Mouse (Mus musculus) CH12.LX (cell line): ENCODE results near the gene Dusp15.

Source experiments
- CTCF ChIP-seq, 2 experiments: IDR thresholded peaks in 1 of 2; conservative IDR thresholded peaks in 1 of 2; 2 replicates each; pipeline ENCODE4 v1.5.1; 2011 to 2012; ENCODE audit warnings: low read depth in 2 of 2, low read length in 2 of 2, improper control_type of control experiment in 1 of 2, inconsistent platforms in 1 of 2, mild to moderate bottlenecking in 1 of 2, moderate library complexity in 1 of 2
- E2F4 ChIP-seq: IDR thresholded peaks from 2 replicates; pipeline ENCODE4 v1.6.1; 2011; ENCODE audit warnings: low read depth, low read length, improper control_type of control experiment; ENCODE audit not compliant: insufficient replicate concordance
- IRF4 ChIP-seq: IDR thresholded peaks from 2 replicates; pipeline ENCODE4 v1.6.1; 2014; ENCODE audit warnings: low read depth, mild to moderate bottlenecking, inconsistent platforms, low read length, improper control_type of control experiment
- MXI1 ChIP-seq: IDR thresholded peaks from 2 replicates; pipeline ENCODE4 v1.6.1; 2011; ENCODE audit warnings: mild to moderate bottlenecking, low read depth, low read length, improper control_type of control experiment
- USF2 ChIP-seq: conservative IDR thresholded peaks from 2 replicates; pipeline ENCODE4 v1.6.1; 2011; ENCODE audit warnings: low read depth, low read length, improper control_type of control experiment

- TF ChIP-seq USF2 = no peak
- TF ChIP-seq E2F4 = no peak
- no peak for TF ChIP-seq CTCF (conservative IDR thresholded peaks at IDR 0.05 in 1 of 2, IDR thresholded peaks at IDR 0.05 in 1 of 2; ENCODE audit: low read depth in 2 of 2, low read length in 2 of 2)
- no peak for TF ChIP-seq MXI1
- no peak for TF ChIP-seq IRF4
Measured at GRCm38 (mm10) chr2:152922376-152922775, 29.1 kb downstream of the Dusp15 start.
